Mouse (Mus musculus): ENCODE measurements at regions not wholly inside any gene's neighbourhood (a gene's known extent, or its start where the extent isn't known, plus 50 kb on each side); places are given as distances from the start of the nearest gene placed in this dataset.
A peak's percentile ranks its signal among the peaks of the same experiment; 100 is the strongest.

DNA sequence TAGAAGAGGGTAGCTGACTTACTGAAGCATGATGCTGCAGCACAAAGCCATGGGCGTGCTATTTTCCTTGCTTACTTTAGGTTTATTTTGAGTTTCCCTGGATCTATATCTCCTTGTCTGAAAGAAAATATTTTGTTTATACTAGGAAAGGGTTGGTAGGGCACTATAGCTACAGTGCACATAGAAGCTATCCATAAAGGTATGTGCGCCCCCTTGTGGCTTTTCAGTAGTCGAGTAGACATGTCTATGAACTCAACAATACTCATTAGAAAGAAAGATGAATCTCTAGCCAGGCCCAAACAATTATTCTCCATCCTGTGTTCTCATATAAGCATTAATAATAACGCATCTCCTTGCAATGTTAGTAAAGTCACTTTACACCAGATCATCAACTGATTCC is 114.3 kb downstream of the Rab38 start:
- peak; percentile 72 for DNase-seq (ENCODE audit: low read depth, low spot score)

- no peak for DNase-seq (ENCODE audit: low read depth, low spot score)
Measured at GRCm38 (mm10) chr7:88544976-88545654, 115.0 kb downstream of the Rab38 start.

GRCm38 (mm10) chr7:88575073-88575472 is 145.0 kb downstream of the Rab38 start:
- DNase-seq (ENCODE audit: low read depth, low spot score) = no peak

DNA sequence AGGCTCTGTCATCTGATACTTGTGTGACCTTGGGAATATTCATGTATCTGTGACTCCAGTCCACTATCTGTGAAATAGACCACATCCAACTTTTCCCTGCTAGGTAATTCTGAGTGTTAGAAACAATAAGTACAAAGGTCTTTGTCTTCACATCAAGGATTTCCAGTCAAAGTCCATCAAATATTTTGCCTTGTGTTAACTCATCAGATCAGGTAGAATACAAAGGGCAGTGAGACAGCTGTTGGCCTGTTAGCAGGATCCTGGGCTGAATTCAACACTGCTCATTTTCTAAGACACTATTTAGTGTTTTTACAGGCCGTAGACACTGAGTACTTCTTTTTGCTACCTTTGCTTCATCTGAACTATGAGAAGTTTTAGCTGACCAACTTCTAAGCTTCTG is 170.7 kb downstream of the Rab38 start:
- no peak for DNase-seq (ENCODE audit: low read depth, low spot score)
